Mouse (Mus musculus): ENCODE data around the gene Mmp20. TPM values are rescaled to one million over a fixed set of nuclear protein-coding genes. Genes with fewer than 3 reads are reported as not detected.
A peak's percentile ranks its signal among the peaks of the same experiment; 100 is the strongest.

Mmp20 gene
- total RNA-seq, 2 experiments from 2014 or later: not detected

GRCm38 (mm10) chr9:7689799-7690198, 61.8 kb downstream of the Mmp20 start:
- DNase-seq: no peak

- no peak for DNase-seq
Measured at GRCm38 (mm10) chr9:7691790-7692189, 63.8 kb downstream of the Mmp20 start, which contains the start of gene Mmp7. TSS of gene Mmp7 (plus strand) at chr9:7692090.

GRCm38 (mm10) chr9:7693961-7694360, 65.9 kb downstream of the Mmp20 start:
- DNase-seq: no peak

- DNase-seq: no peak
Measured at GRCm38 (mm10) chr9:7695646-7696045, 67.6 kb downstream of the Mmp20 start.

- DNase-seq: no peak
Measured at GRCm38 (mm10) chr9:7708698-7709097, 80.7 kb downstream of the Mmp20 start.

- no peak for DNase-seq
Measured at GRCm38 (mm10) chr9:7711196-7711595, 83.2 kb downstream of the Mmp20 start.

- peak; percentile 7 for DNase-seq
Measured at GRCm38 (mm10) chr9:7714062-7714907, 86.3 kb downstream of the Mmp20 start.

- DNase-seq: no peak
Measured at GRCm38 (mm10) chr9:7714908-7715175, 86.8 kb downstream of the Mmp20 start.

- no peak for DNase-seq
Measured at GRCm38 (mm10) chr9:7721543-7721942, 93.5 kb downstream of the Mmp20 start.

Other genes with a start within 250 kb of the Mmp20 start
- not detected for gene Mmp1b, start 240.2 kb upstream of the Mmp20 start, total RNA-seq (2021)
- gene Mmp3, start 182.4 kb upstream of the Mmp20 start, total RNA-seq (2021): under 1 TPM; 0.20 to 0.83 TPM
- not detected for gene Mmp10, start 125.9 kb upstream of the Mmp20 start, total RNA-seq (2021)
- gene Mmp8, start 69.8 kb upstream of the Mmp20 start, total RNA-seq (2021): not detected
- under 1 TPM in 1 of 2 experiments, not detected in 1; 0.70 TPM for gene Mmp27, start 56.8 kb upstream of the Mmp20 start, total RNA-seq (2021)
- not detected for gene Mmp7, start 63.9 kb downstream of the Mmp20 start, total RNA-seq (2021)
- 10 to 100 TPM; 18.6 to 19.6 TPM for gene Tmem123, start 135.8 kb downstream of the Mmp20 start, total RNA-seq (2021)
- gene Birc2, start 208.8 kb downstream of the Mmp20 start, total RNA-seq (2021): 10 to 100 TPM; 15.6 to 18.4 TPM
- gene Birc3, start 245.0 kb downstream of the Mmp20 start, total RNA-seq (2021): 1 to 10 TPM; 6.5 to 6.6 TPM

Data from gastrocnemius, postnatal 25 days (tissue).